Mouse (Mus musculus) G1E (cell line): ENCODE measurements at regions not wholly inside any gene's neighbourhood (a gene's known extent, or its start where the extent isn't known, plus 50 kb on each side); places are given as distances from the start of the nearest gene placed in this dataset.

Source experiments
- ATAC-seq: 2 replicates; pipeline ENCODE4 v1.8.0; 2016; ENCODE audit warnings: mild to moderate bottlenecking; ENCODE audit not compliant: insufficient number of reproducible peaks, poor library complexity, low FRiP score, severe bottlenecking; ENCODE audit errors: extremely low read depth
- DNase-seq: peaks from one replicate; pipeline ENCODE4 v3.0.0; 2012; ENCODE audit warnings: low spot score
- H3K27me3 ChIP-seq: 2 replicates; pipeline ENCODE4 v1.6.1; 2012; ENCODE audit warnings: mild to moderate bottlenecking, low read length, inconsistent platforms; ENCODE audit not compliant: insufficient read depth
- H3K36me3 ChIP-seq: replicated peaks from 2 replicates; pipeline ENCODE3; 2012; ENCODE audit warnings: mild to moderate bottlenecking, inconsistent platforms
- H3K4me1 ChIP-seq: 2 replicates; pipeline ENCODE4 v1.6.1; 2012; ENCODE audit warnings: low read depth, low read length, inconsistent platforms, mixed read lengths; ENCODE audit not compliant: insufficient read depth
- H3K4me3 ChIP-seq: 2 replicates; pipeline ENCODE4 v1.5.1; 2012; ENCODE audit warnings: low read depth, mild to moderate bottlenecking, inconsistent platforms, low read length, moderate library complexity, mixed read lengths
- H3K9me3 ChIP-seq: replicated peaks from 2 replicates; pipeline ENCODE4 v1.6.1; 2012; ENCODE audit warnings: inconsistent platforms
- CTCF ChIP-seq: IDR thresholded peaks from 2 replicates; pipeline ENCODE4 v1.5.1; 2012; ENCODE audit warnings: low read depth, low read length, inconsistent platforms, mixed read lengths
- GATA1 ChIP-seq: IDR thresholded peaks from 2 replicates; pipeline ENCODE4 v1.6.1; 2012; ENCODE audit warnings: borderline replicate concordance, low read length, inconsistent platforms, mixed read lengths
- GATA2 ChIP-seq: IDR thresholded peaks from 2 replicates; pipeline ENCODE4 v1.6.1; 2012; ENCODE audit warnings: low read depth, low read length, inconsistent platforms, borderline replicate concordance
- POLR2AphosphoS5 ChIP-seq: IDR thresholded peaks from 2 replicates; pipeline ENCODE4 v1.6.1; 2012; ENCODE audit warnings: low read depth, low read length, inconsistent platforms; ENCODE audit not compliant: insufficient replicate concordance
- TAL1 ChIP-seq: conservative IDR thresholded peaks from 2 replicates; pipeline ENCODE4 v1.6.1; 2012; ENCODE audit warnings: low read depth, low read length, inconsistent platforms, mixed read lengths

DNA sequence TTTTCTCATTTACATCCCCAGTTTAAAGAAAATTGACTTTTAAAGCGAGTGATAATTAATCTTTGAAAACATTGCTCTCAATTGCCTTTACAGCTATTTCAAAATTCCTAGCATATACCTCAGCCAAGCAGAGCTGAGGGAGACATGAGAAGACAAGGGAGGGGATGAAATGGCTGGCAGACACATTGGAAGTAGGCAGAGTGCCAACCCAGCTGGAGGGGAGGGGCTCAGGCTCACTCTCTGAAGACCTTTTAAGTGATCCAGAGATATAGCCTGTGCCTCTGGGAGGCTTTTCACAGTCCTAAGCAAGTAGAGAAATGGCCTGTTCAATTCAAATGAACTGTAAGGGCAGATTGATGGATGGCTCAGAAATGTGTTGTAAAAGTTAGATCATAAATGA lies 122.5 kb upstream of the Thsd7b start:
- Histone ChIP-seq H3K27me3 (no peaks in the 10 kb centered on the region; the same call in 1 of the 2 replicates), H3K4me3 (no peak overlapping the region), H3K4me1 (no peaks in the 10 kb centered on the region), H3K36me3 (no peaks in the 10 kb centered on the region), H3K9me3 (no peaks in the 10 kb centered on the region)
- TF ChIP-seq TAL1: no peak
- DNase-seq (no peak), ATAC-seq (no peak)

DNA sequence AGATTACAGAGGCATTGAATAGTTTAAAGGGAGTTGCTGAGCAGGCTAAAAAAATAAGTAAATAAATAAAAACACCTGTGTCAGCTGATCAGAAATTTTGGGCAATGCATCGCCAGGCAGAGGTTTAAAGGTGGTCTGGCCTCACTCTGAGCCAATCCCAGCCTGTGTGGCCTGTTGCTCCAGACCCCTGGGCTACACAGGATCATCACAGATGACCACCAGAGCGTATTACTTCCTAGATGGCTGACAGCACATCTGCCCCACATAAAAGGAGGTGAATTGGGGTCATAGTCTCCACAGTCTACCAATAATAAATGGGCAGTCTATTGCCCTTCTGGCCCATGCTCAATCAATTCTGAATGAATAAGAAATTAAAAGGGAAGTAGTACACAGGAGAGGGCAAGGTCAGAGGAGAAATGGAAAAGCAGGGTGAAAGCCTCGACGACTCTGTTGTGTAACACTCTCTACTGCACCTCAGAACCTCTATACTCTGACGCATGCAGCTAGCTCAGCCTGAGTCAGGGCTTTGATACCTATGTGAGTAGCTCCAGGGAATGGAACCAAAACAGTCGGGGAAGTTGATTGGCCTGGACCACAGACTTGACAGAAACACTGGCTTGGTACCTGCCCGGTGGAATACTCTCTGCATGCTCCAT lies 124.2 kb upstream of the Thsd7b start:
- no peaks in the 10 kb centered on the region for H3K4me1 ChIP-seq
- no peak for TF ChIP-seq GATA1
- no peak for TF ChIP-seq TAL1
- no peak for TF ChIP-seq CTCF
- no peak for TF ChIP-seq GATA2
- TF ChIP-seq POLR2AphosphoS5: no peak
- no peak for ATAC-seq
- H3K9me3 ChIP-seq: no peaks in the 10 kb centered on the region
- no peak for DNase-seq
- H3K36me3 ChIP-seq: no peaks in the 10 kb centered on the region
- no peaks in the 10 kb centered on the region for H3K27me3 ChIP-seq
- no peak overlapping the region for H3K4me3 ChIP-seq

DNA sequence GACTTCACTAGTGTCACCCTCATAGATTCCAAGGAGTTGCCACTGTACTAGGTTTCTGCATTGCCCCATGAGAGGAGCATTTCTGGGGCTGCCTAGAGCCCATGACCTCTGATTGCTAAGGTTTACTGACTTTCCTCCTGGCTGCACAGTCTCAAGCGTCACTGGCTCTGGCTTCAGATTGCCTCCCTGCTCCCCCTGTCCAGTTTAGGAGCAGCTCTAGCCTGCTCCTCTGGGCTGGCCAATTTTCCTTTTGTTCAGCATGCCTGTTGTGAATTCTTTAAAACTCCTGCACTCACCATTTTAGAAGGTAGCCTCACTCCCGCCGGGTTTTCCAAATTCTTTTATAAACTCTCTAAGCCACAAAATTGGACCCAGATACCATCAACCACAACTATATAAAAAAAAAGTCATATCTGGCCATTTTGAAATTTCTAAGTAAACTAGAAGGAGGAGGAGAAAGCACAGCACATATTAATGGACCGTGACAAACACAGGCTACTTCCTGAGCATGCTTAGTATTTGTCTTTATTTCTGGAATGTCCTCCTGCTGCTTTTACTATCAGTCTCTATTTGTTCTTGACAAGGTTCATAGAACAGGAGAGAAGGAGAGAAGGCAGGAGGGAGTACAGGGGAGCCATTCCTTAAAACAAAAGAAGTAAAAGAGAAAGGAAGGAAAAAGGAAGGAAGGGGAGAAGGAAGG lies 126.6 kb upstream of the Thsd7b start:
- TF ChIP-seq GATA2 (no peak), CTCF (no peak), TAL1 (no peak), GATA1 (no peak)
- ATAC-seq (no peak), DNase-seq (no peak)
- no peaks in the 10 kb centered on the region for H3K4me1 ChIP-seq
- no peaks in the 10 kb centered on the region for H3K36me3 ChIP-seq
- no peaks in the 10 kb centered on the region for H3K27me3 ChIP-seq
- no peaks in the 10 kb centered on the region for H3K9me3 ChIP-seq
- H3K4me3 ChIP-seq: no peak overlapping the region

DNA sequence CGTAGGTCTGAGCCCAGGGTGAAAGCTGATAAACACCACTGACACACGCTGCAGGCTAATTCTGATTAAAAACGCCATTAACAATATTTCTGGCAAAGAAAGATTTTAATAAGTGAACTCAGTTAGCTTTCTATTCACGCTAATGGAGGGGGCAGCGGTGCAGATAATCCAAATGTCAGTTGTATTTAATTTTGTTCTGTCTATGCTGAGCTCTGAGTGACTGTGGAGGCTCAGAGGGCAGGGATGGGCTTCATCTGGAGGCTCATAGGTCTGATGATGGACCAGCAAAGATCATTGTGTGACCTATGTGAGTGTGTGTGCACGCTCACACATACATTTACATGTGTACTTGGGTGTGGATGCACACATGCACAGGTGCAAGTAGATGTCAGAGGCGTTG lies 134.3 kb upstream of the Thsd7b start:
- DNase-seq (no peak), ATAC-seq (no peak)
- H3K9me3 ChIP-seq: no peaks in the 10 kb centered on the region
- no peaks in the 10 kb centered on the region for H3K36me3 ChIP-seq
- TF ChIP-seq TAL1: no peak
- TF ChIP-seq CTCF: no peak
- TF ChIP-seq GATA2: no peak
- no peak for TF ChIP-seq GATA1
- no peak for TF ChIP-seq POLR2AphosphoS5
- no peaks in the 10 kb centered on the region for H3K4me1 ChIP-seq
- H3K27me3 ChIP-seq: no peaks in the 10 kb centered on the region; the same call in 1 of the 2 replicates
- H3K4me3 ChIP-seq: no peak overlapping the region

DNA sequence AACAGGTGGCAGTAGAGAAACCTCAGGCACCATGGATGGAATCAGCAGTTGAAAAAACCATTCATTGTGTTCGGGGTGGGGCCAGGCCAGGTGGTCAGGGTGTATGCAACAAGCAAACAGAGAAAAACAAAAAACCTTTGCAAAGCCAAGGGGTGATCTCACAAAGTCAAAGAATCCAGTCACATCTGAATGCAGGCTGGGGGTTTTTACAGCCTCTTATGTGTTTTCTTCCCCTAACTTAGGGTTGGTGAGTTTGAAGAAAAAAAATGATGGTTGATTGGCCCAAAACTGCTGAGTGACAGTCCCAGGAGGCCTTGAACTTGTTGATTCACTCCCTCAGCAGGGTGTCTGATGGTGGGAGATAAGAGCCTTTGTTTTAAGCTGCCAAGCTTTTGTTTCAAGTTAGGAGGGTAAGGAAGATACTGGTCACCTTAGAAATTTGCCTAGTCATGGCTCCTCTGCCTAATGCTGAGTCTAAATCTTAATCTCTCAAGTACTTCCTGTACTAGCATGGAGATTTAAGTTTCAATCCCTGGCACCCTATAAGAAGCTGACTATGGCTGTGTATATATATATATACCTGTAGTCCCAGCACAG lies 166.0 kb upstream of the Thsd7b start:
- Histone ChIP-seq H3K9me3 (no peaks in the 10 kb centered on the region), H3K4me3 (no peak overlapping the region), H3K27me3 (no peaks in the 10 kb centered on the region), H3K36me3 (no peaks in the 10 kb centered on the region), H3K4me1 (no peaks in the 10 kb centered on the region)
- ATAC-seq: peak; percentile 56
- TF ChIP-seq TAL1 (no peak), GATA1 (no peak), GATA2 (no peak), CTCF (no peak)
- no peak for DNase-seq

DNA sequence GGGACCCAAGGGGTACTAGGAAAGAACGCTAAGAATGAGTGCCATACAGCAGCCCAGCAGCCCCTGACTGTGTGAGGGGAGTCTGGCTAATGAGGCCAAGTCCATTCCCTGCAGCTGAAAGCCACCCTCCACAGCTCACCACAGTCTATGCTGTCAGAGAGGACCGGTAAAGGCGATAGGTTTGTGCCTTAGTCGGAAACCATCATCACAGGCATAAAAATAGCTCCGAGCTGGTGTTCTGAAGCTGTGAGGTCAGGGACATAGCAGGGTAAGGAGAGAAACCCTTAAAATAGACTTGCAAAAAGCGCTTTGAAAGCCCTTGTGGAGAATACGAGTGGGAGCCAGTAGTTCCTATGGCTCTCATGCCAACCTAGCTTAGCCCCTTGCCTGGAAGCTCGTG lies 172.1 kb upstream of the Thsd7b start:
- Histone ChIP-seq H3K36me3 (no peaks in the 10 kb centered on the region), H3K9me3 (no peaks in the 10 kb centered on the region), H3K4me3 (no peak overlapping the region), H3K4me1 (no peaks in the 10 kb centered on the region), H3K27me3 (no peaks in the 10 kb centered on the region)
- TF ChIP-seq GATA2: no peak
- no peak for TF ChIP-seq TAL1
- TF ChIP-seq POLR2AphosphoS5: no peak
- no peak for TF ChIP-seq GATA1
- no peak for TF ChIP-seq CTCF
- no peak for DNase-seq
- ATAC-seq: no peak
